Mouse (Mus musculus) gastrocnemius, postnatal 25 days (tissue): ENCODE results near the gene Trim10. TPM values are rescaled to one million over a fixed set of nuclear protein-coding genes. Genes with fewer than 3 reads are reported as not detected.

Experiments
- DNase-seq: peaks from one replicate; pipeline ENCODE4 v3.0.0; 2022
- long read RNA-seq, 2 experiments: library from polyadenylated mRNA; stranded (forward); transcript quantifications; one replicate each; pipeline ENCODE4 v2.0.0; 2021
- total RNA-seq, 2 experiments: library from RNA; stranded (reverse); gene quantifications; 1 replicate in 1 of 2; 2 replicates in 1 of 2; pipeline ENCODE4 v1.2.3; 2021

The Trim10 gene
- total RNA-seq: under 1 TPM in 1 of 2 experiments, not detected in 1; 0.16 TPM
- long read RNA-seq, experiment 1: 0 reads
- long read RNA-seq, experiment 2: 0 reads

DNA sequence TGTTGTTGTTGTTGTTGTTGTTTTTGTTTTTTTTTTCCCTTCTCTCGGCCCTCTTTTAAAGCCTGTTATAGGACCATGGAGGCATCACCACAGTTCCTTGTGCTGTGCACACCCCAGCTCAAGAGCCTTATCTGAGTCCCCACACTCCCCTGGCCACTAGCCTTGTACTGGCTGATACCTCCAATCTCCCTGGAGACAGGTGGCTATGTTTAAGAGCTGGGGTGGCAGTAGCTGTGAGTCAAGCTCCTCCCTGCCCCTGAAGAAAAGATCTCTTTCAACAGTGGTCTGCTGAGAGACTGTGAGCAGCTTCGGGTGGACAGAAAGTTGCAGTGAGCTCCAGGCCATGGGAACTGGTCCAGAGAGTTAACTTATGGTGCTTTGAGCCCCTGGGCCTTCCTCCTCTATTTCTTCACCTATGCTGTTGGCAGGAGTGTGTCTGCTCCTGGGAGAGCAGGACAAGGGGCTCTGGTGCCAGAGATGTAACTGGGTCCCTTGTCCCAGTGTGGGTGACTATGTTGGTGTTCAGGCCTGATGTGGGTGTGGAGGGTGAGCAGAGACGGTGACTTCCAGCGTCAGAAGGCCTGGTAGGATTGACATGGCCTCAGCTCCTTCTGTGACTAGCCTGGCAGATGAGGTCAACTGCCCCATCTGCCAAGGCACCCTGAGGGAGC, at the start of gene Trim10:
Gene Trim10, plus strand, starts transcription at position 291 of the 671 bp plus-strand sequence.
- DNase-seq: no peak

DNA sequence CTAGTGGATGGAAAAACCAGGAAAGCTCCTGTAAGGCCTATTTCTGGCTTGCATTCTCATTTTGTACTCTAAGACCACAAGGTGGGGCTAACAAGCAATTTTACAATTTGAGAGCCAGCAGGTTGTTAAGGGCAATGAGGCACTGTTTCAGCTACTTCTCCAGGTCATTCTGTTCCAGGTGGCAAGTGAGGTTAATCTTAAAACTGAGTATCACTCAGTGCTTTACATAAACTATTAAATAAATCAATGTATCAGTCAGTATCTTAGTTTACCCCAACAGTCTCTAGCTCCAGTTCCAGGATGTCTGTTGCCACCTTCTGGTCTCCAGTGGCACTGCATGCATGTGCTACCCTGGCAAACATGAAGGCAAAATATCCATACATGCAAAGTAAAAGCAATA, 45.4 kb upstream of the Trim10 start:
- no peak for DNase-seq

DNA sequence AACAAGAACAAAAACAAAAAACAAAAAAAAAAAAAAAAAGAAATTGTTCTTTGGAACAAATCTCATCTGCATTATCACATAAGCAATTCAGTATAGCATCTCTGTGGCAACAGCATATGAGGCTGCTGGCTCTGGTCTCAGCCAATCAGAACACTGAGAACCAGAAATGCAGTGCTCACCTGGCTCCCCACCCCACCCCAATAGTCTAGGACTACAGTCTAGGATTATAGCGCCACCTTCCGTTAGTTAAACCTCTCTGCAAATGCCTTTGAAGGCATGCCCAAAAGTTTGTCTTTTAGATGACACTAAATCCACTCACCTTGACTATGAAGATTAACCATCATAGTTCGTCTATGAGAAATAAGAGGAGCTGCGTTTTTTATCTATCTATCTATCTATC, 43.8 kb upstream of the Trim10 start:
- DNase-seq: no peak

DNA sequence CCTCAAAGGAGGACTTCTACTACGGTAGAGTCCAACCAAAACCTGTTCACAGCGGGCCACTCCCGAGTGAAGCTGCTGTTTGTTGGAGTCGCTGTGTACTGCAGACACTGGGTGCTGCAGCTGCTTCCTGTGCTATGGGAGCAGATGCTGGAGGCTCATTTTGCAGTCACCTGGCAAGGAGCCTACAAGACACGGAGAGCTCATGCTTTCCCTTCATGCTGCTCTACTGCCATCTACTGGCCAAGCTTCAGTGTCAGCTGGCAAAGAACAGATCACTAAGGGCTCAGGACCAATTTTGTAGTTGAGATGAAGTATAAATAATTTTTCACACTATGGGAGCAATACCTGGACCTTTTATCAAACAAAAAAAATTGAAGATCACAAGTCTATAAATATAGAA, 43.4 kb upstream of the Trim10 start:
- peak; percentile 78 for DNase-seq

DNA sequence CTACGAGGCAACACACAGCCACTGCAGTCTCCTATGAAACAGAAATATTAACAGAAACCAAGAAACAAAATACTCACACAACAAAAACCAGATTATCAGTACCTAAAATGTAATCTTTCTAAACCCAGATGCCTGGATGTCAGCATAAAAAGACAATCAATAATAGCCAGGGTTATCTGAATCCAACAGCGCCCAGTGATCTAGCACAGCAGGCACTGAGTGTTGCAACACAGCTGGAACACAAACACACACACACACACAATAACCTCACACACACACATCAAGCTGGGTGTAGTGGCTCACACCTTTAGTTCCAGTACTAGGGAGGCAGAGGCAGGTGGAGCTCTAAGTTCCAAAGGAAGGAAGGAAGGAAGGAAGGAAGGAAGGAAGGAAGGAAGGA, 40.9 kb upstream of the Trim10 start:
- DNase-seq: no peak

DNA sequence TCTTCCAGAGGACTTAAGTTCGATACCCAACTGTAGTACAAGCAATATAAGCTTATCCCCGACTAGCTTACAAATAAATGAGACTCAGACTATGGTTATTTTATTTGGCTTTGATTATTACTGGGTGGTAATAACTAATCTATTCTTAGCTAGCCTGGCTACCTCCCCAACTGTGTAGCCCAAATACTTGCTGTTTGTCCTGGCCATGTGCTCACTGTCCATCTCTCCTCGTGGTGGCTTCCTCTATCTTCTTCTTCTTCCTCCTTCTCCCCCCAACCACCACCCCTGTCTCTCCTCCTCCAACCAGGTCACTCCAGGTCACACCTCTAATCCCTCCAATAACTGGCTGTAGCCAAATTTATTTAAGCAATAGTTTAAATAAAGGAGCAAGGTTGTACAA, 38.9 kb upstream of the Trim10 start:
- DNase-seq: no peak

DNA sequence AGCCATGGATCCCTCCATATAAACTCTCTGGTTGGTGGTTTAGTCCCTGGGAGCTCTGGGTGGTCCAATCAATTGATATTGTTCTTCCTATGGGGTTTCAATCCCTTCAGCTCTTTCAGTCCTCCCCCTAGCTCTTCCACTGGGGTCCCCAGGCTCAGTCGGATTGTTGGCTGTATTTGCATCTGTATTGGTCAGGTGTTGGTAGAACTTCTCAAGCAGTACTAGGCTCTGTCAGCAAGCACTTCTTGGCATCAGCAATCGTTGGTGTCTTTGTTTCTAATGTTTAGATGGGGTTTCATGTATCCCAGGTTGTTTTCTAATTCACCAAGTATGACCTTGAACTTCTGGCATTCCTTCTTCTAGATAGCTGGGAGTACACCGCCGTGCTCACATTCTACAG, 36.7 kb upstream of the Trim10 start:
- DNase-seq: no peak

DNA sequence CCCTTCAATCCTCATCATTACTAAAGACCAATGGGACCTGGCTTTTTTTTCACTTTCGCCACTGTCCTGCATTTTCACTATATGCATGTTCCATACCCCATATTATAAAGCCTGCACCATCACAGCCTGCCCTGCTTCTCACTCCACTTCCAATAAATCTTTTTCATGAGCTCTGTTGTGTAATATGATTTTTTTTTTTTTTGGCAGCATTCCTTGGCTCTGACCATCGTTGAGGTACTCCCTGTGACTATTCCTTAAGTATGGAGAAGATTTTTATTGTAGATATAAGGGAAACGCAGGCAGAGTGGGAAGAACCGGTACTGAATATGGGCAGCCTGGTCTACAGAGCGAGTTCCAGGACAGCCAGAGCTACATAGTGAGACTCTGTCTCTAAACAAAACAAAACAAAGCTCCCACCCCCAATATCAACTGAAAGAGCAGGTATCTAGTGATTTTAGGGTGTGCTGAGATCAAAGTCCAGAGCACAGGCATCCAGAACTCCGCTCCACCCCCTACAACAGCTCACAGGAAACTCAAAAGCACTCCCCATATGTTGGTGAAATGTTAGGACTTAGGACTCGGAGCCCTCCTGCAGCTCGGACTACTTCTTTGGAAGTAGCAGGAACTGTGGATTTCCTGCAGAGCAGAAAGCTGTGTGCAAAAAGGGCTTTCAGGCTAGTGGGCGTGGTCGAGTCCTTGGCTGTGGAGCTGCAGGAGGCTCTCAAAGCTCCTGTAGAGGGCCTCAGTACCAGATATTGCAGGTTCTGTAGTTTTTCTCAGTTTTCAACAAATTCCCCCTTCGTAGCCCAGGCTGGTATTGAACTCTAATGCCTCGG, 33.6 kb upstream of the Trim10 start:
- DNase-seq: peak; percentile 43

DNA sequence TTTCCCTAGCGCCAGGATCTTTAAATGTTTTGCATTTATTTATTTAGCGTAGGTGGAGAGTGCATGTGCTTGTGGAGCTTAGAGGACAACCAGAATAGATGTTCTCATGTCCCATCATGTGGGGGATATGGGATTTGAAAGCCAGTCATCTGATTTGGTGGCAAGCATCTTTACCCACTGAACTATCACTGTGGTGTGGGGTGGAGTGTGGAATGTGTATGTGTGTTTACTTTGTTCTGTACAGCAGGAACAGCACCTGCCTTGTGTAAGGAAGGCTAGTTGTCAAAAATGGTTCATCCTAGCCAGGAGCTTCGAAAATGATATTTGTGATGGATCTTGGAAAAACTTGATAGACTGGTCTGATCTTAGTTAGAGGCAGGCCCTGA, 33.0 kb upstream of the Trim10 start:
- DNase-seq: no peak

DNA sequence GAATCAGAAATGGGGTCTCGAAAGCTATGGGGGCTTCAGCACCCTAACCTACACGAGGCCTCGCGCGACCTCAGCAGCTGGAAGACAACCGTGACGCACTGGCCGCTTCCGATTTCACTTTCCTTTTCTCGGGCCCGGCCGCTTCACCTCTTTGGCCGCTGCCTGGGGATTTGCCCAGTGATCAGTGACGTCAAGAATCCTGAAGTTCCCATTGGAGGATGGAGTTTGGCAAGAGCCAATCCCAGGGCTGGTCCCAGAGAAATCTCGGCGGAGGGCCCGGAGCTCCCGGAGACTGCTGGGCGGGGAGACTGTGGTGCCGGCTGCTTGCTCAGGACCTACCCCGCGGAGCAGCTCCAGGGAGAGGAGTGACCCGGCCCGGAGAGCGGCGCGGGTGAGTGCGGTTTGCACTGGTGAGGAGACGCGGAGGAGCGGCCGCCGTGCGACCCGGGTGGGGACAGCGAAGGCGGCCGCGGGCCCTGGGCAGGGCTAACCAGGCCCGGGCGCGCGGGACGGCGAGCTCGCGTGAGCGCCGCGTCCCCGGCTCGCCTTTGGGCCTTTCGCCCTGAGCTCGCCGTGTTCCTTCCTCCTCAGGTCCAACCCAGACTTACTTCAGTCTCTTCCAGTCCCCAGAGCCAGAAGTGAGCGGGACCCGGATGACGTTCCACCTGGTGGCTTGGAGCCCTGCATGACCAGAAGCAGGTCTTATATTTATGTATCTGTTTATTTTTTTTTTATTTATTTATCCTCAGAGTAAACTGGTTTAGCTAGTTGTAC, 32.3 kb upstream of the Trim10 start, which contains the start of gene Trim26:
Gene Trim26, plus strand, starts transcription at position 261 of the 774 bp plus-strand sequence.
- DNase-seq: peak; percentile 99

DNA sequence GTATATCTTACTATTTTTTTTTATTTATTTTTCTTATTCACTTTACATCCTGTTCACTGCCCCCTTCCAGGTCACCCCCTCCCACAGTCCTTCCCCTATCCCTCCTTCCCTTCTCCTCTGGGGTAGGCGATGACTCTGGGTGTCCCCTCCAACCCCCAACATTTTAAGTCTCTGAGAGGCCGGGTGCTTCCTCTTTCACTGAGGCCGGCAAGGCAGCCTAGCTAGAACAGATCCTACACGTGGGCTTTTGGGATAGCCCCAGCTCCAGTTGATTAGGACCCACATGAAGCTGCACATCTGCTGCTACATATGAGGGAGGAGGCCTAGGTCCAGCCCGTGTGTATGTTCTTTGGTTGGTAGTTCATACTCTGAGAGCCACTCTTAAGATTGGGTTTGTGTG, 30.4 kb upstream of the Trim10 start:
- DNase-seq: no peak

DNA sequence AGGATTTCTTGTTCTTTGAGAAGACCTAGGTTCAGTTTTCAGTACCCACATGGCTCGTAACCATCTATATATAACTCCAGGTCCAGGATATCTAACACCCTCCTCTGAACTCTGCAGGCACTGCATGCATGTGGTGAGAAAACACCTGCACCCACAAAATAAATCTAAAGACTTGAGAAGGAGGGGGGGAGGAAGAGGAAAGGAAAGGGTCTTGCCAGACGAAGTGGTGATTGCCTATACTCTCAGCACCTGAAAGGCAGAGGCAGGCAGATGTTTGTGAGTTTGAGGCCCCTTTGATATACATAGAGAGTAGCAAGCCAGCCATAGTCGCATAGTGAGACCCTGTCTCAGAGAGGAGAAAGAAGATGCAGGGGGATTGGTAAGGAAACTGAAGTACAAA, 29.4 kb upstream of the Trim10 start:
- DNase-seq: no peak

DNA sequence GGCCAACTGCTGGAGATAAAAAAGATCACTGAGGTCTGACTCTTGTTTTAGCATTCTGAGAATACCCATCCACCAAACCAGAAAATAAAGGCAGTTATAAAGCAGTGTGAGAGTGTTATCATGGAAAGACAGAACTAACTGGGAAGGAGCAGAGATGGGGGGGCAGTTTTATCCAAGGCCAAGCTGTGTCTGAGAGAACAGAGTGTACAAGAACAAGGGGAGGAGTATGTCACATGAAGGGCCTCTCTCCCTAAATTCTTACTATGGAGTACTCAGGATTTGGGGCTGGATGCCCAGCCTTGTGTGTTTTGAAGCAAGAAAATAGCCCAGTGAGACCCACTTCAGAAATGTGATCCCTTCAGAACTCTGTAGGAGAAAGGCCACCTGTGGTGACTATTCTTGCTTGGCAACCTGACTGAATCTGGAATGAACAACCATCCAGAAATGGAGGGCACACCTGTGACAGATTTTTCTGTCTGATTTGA, 28.4 kb upstream of the Trim10 start:
- DNase-seq: no peak

DNA sequence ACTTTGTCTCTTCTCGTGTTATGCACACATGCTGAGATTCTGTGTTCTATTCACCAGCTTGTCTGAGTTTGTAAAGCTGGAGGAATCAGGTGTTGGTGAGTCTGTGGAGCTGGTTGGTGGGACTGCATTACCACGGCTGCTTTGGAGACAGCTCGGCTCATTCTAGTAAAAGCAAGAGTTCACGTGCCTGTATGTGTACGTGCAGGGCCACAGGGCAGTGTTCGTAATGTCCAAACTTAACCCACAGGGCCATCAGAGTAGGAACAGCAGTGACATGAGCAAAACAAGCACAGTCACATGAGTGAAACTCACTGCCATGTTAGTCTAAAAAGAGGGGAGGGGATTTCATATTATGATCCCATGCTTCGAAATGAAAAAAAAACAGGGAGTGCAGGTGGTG, 25.7 kb upstream of the Trim10 start:
- DNase-seq: no peak

DNA sequence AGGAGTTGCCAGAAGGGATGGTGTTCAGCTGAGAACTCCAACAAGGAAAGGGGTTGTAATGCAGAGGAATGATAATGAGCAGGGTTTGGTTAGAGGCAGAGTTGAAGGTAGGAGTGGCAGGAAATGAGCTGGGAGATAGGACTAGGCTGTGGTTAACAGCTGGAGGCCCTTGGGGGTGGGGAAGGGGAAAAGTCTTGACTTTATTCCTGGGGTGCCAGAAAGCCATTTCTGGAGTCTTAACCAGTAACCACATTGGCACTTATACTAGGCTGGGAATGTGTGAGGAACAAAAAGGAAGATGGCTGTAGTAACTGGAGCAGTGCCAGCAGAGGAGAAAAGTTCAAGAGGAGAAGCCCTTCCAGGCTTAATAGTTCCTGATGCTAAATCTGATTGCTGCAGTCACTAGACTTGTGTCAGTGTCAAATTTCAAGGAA, 25.1 kb upstream of the Trim10 start:
- no peak for DNase-seq

DNA sequence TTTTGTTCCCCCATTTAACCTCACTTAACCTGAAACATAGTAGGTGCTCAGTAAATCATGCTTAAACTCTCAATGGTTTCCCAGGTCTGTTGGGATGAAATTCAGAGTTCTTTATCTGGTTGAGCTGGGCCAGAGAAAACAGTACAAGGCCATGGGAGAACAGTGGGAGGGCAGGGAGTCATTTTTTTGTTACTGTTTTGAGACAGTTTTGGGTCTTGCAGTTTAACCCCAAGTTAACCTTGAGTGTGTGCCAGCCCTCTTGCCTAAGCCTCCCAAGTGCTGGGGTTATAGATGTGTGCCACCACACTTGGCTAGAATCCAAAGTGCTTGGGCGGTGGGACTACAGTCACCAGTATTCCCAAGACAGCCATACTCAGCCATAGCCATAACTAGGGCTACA, 24.6 kb upstream of the Trim10 start:
- DNase-seq: no peak

DNA sequence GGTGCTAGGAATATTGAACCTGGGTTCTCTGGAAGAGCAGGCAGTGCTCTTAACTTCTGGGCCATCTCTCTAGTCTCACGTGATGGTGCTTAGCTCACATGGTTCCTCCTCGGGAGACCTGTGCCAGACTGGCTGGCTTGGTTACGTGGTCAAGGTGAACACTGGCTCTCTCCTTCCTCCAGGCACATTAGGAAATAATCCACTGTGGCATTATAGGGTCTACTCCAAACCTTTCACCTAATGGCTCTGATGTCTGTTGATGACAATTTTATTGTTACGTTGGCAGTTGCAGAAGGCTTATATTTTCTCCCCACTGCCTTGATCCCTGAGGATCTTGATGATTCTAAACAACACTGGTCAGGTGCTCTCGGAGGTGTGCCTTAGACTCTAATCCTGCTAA, 20.5 kb upstream of the Trim10 start:
- DNase-seq: no peak

DNA sequence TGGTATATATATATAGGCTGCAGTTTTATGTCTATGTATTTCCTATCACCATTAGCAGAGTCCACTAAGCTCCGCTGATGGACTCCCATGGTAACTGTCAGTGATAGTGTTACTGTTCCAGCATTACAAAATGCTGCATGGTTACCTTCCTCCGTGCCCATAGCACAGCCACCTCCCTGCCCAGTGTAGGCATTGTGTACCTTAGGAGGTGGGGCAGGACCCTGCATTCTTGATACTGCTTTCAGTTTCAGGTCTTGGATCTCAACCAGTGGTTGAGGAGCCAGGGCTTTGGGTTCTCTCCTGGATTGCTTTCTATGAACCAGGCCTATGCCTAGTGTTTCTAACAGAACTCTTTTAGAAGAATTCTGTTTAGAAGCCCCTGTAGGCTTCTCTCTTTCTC, 19.4 kb upstream of the Trim10 start:
- DNase-seq: no peak

DNA sequence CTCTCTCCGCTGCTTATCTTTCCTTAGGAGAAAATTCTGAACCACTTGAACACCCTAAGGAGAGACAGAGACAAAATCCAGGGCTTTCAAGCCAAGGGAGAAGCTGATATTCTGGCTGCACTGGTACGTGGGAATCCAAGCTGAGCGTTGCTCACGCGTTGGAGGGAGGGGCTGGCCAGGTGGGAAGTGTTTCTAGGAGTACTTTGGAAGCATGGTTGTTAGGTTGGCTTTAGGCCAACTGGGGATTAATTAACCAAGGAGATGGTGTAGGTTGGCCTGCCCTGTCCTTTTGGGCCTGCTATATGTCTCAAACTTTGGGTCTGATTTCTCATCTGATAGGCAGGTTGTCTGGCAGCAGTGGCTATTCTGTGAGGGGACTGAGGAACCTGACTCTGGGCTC, 18.2 kb upstream of the Trim10 start:
- no peak for DNase-seq

DNA sequence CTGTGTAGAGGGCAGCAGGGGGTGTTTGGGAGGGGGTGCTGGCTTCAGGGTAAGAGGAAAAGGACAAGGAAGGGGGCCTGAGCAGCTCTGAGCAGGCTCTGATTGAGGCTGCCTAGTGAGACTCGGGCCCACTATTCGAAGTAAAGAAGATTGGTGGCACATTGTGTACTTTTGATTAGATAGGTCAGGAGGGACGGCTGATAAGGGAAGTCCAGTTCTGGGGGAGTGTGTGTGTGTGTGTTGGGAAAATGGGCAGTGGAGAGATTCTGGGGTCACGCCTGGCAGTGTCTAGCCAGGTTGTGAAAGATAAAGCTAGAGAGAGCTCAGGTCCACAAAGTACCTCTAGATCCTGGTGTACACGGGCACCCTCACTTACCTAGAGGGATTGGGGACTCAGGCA, 17.7 kb upstream of the Trim10 start:
- DNase-seq: no peak

DNA sequence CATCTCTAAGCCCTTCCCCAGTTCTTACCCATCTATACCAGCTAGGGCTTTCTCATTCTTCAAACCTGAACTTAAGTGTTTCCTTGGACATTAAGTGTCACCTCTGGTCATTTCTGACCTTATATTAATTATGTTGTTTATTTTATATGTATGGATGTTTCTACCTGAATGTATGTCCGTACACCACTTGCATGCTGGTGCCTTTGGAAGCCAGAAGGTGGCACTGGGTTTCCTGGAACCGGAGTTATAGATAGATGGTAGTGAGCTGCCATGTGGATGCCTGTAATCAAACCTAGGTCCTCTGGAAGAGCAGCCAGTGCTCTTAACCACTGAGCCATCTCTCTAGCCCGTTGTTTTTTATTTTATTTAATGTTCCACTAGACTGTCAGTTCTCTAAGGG, 13.9 kb upstream of the Trim10 start:
- no peak for DNase-seq

DNA sequence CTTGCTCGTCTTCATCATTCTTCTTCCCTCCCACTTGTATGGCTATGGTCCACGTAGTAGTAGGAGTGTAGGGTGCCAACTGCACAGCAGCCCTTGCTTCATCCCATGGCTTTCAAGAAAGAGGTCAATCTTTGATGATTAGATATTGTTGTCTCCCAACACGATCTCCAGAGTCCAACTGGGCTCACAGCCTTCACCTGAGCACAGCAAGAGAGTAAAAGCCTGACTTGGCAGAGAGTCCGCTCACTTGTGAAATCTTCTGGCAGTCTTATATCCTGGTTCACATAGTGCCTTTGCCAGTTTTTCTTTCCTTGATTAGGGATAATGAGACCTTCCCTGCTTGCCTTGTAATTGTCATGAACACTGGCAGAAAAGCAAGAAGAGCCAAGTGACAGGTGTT, 13.1 kb upstream of the Trim10 start:
- no peak for DNase-seq

DNA sequence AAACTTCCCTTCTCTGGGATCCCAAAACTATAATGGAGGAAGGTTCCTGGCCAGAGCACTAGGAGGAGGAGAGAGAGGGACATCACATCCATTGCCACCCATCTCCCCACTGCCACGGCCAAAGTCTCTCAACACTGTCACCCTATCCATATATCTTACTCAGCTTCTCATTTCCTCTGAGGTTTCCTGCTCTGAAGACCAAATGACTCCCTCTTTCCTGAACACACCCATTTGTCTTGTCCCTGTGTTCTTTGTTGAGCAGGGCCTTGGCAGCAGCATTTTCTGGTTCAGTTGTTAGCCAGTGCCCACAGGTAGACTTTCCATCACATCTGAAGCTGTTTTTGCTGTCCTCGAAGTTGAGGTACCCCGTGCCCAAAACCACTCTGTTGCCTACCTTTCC, 11.2 kb upstream of the Trim10 start:
- no peak for DNase-seq
